Mouse (Mus musculus): ENCODE measurements at regions not wholly inside any gene's neighbourhood (a gene's known extent, or its start where the extent isn't known, plus 50 kb on each side); places are given as distances from the start of the nearest gene placed in this dataset.

- TF ChIP-seq POLR2A (IDR thresholded peaks at IDR 0.05; ENCODE audit: control insufficient read depth, extremely low read depth, insufficient read depth, low read length, poor library complexity) (no peak), CTCF (IDR thresholded peaks at IDR 0.05; ENCODE audit: borderline replicate concordance, control insufficient read depth, extremely low read depth, insufficient read depth, low read length, poor library complexity) (no peak)
Observed at GRCm38 (mm10) chr15:96877271-96877670, 177.7 kb upstream of the Slc38a2 start.
